Mouse (Mus musculus) retina, postnatal 1 day (tissue): ENCODE results near the gene Spc24.
A peak's percentile ranks its signal among the peaks of the same experiment; 100 is the strongest.

Source experiments
- DNase-seq: peaks from one replicate; pipeline ENCODE4 v3.0.0-alpha.2; 2012

Spc24 gene

GRCm38 (mm10) chr9:21747238-21747774 is 12.8 kb downstream of the Spc24 start:
- DNase-seq = no peak

- DNase-seq = no peak
Observed at GRCm38 (mm10) chr9:21741514-21741913, 18.6 kb downstream of the Spc24 start.

- DNase-seq = no peak
Observed at GRCm38 (mm10) chr9:21740427-21740826, 19.7 kb downstream of the Spc24 start.

GRCm38 (mm10) chr9:21738776-21739175 is 21.3 kb downstream of the Spc24 start:
- no peak for DNase-seq

- DNase-seq = no peak
Observed at GRCm38 (mm10) chr9:21737188-21737587, 22.9 kb downstream of the Spc24 start.

GRCm38 (mm10) chr9:21736580-21736979 is 23.5 kb downstream of the Spc24 start:
- DNase-seq = no peak

- no peak for DNase-seq
Observed at GRCm38 (mm10) chr9:21735126-21735525, 25.0 kb downstream of the Spc24 start.

GRCm38 (mm10) chr9:21733989-21734388 is 26.1 kb downstream of the Spc24 start:
- DNase-seq = no peak

GRCm38 (mm10) chr9:21733446-21733845 is 26.7 kb downstream of the Spc24 start:
- DNase-seq = no peak

GRCm38 (mm10) chr9:21732288-21732687 is 27.8 kb downstream of the Spc24 start:
- no peak for DNase-seq

- DNase-seq = no peak
Observed at GRCm38 (mm10) chr9:21729264-21729663, 30.8 kb downstream of the Spc24 start.

- DNase-seq = no peak
Observed at GRCm38 (mm10) chr9:21728261-21728832, 31.8 kb downstream of the Spc24 start.

- DNase-seq = peak; percentile 36
Observed at GRCm38 (mm10) chr9:21726218-21726975, 33.7 kb downstream of the Spc24 start.

GRCm38 (mm10) chr9:21725224-21726121 is 34.6 kb downstream of the Spc24 start:
- DNase-seq = no peak

- DNase-seq = peak; percentile 96
Observed at GRCm38 (mm10) chr9:21724147-21724536, 36.0 kb downstream of the Spc24 start.

- peak; percentile 94 for DNase-seq
Observed at GRCm38 (mm10) chr9:21723377-21724146, 36.5 kb downstream of the Spc24 start, which contains the start of gene Ldlr. TSS of gene Ldlr (plus strand) at chr9:21723483.

GRCm38 (mm10) chr9:21721036-21721435 is 39.1 kb downstream of the Spc24 start:
- no peak for DNase-seq

- no peak for DNase-seq
Observed at GRCm38 (mm10) chr9:21717015-21717414, 43.1 kb downstream of the Spc24 start.

GRCm38 (mm10) chr9:21715298-21715697 is 44.8 kb downstream of the Spc24 start:
- DNase-seq = no peak

- DNase-seq = no peak
Observed at GRCm38 (mm10) chr9:21709340-21709739, 50.8 kb downstream of the Spc24 start.

GRCm38 (mm10) chr9:21706586-21707265 is 53.4 kb downstream of the Spc24 start:
- no peak for DNase-seq

GRCm38 (mm10) chr9:21706085-21706484 is 54.0 kb downstream of the Spc24 start:
- no peak for DNase-seq
